Mouse (Mus musculus): Measurements from ENCODE around the gene Ppt1.
"Not testable (repeated sequence)": the region's sequence is repeated elsewhere in the genome, so short reads cannot be mapped to it uniquely, and the experiment has no call there.

Ppt1 gene

GRCm38 (mm10) chr4:122835530-122836402 lies at the start of gene Ppt1:
Gene Ppt1, plus strand, starts transcription at chr4:122836242.
- DNase-seq, result peak; percentile 83

- no peak for DNase-seq
Measured at GRCm38 (mm10) chr4:122789335-122790089, 46.5 kb upstream of the Ppt1 start.

- DNase-seq, result peak; percentile 31
Measured at GRCm38 (mm10) chr4:122808108-122808507, 27.9 kb upstream of the Ppt1 start.

DNA sequence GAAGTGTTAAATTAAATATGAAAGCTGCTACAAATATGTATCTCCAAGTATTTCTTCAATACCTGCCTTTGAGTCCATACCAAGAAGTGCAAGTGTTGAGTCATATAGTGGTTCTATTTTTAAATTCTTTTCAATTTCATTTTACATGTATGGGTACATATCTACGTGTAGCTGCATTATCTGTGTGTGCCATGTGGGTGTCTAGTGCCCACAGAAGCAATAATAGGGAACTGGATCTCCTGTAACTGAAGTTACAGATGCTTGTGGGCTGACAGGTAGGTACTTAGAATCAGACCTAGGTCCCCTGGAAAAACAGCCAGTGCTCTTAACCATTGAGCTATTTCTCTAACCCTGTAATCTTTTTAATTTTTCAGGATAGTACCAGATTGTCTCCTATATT lies 24.9 kb upstream of the Ppt1 start:
- DNase-seq, result no peak

DNA sequence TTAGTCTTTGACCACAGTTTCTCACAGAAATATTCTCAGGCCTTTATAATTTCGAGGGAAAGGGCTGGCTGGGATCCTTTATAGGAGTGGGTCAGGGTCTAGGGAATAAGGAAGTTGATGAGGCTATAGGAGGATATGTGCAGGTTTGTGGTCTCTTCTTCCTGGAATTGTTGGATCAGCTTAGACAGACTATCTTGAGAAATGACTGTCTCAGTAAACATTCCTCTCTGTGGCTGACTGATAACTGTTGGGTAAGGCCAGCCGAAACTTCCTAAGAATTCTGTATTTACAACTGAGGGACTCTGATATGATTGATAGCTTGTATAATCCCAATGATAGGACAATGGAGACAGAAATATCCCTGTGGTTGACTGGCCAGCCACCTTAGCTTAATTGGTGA lies 24.2 kb upstream of the Ppt1 start:
- DNase-seq, result no peak

DNA sequence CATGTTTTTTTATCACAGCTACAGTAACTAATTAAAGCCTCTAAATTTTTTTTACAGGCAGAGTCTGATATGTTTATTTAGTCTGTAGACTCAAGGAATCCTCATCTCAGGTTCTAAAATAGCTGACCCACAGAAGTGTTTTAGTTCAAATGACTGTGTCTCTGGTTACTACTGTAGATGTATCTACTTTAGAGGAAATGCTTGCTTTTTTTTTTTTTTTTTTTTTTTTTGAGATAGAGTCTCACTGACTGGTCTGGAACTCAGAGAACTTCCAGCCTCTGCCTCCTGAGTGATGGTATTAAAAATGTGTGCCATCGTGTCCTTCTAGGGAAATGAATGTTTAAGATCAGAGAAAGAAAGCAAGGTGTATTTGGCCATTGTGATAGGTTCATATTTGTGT lies 19.8 kb upstream of the Ppt1 start:
- DNase-seq, result no peak

- not testable (repeated sequence) for DNase-seq
Measured at GRCm38 (mm10) chr4:122820941-122821340, 15.1 kb upstream of the Ppt1 start.

- DNase-seq, result no peak
Measured at GRCm38 (mm10) chr4:122827651-122828050, 8.4 kb upstream of the Ppt1 start.

DNA sequence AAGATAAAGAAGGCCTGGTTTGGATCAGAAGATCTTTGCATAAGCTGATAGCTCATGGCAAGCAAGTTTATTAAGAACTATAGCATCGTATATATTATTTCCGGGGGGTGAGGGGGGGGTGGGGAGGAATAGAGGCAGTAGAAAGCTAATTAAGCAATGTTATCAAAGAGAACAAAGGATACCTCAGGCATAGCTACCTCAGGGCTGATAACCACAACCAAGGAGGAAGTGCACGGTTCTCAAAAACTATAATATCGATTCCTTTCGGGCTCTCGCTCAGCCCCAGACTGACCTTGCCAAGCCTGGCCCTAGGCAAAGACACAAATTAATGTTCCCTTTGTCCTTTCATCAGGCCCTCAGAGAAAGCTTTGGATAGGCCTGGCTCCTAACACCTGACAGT lies 6.7 kb upstream of the Ppt1 start:
- DNase-seq, result no peak

DNA sequence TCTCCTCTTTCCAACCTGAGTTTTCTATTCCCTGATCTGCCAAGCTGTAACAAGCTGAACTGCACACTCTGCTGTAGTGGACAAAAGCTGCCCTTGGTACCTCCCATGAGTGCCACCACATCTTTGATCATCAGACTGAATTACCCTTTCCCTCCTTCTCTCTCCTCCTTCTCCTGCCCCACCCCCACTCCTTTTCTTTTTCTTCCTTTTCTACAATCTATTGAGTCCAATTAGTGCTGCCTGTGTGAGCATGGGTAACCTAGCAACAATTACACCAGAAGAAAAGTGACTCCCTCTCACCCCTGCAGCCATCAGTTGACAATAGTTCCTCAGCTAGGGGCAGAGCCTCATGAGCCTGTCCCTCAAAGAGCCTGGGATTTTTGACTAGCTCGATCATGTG lies 4.2 kb upstream of the Ppt1 start:
- DNase-seq, result no peak

DNA sequence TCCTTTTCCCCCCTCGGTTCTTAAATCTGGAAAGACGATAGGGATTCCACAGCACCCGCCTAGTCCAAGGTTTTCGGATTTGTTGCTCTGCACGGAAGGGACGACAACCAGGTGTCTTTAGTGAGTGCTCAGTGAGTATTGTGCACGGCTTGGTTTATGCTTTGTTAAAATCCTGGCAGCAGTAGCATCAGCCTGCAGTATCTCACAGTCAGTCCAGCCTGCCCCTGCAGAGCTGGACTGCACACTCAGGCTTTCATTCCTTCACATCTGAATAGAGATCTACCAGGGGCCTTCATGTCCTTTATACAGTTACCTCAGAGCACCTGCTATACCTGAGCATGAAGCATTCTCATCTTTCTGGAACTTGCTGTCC lies 347 bp downstream of the Ppt1 start:
- no peak for DNase-seq

DNA sequence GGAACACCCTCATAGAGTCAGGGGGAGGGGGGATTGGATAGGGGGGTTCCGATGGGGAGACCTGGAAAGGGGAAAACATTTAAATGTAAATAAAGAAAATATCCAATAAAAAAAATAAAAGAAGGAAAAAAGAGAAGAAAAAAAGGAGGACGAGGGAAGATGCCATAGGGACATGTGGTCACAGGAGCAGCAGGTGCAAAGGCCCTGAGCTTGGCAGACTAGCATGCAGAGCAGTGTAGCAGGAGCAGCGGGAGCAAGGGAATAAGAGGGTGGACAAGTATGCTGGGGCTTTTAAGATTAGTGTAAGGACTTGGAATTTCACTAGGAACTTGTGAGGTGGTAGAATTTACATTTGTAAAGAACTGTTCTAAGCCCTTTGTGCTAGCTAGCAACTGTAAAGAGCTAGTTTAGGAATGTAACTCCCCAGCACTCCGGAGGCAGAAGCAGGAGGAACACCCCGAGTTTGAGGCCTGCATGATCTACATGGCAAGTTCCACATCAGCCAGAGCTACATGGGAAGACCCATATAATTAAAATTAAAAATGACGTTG lies 1.2 kb downstream of the Ppt1 start:
- no peak for DNase-seq

DNA sequence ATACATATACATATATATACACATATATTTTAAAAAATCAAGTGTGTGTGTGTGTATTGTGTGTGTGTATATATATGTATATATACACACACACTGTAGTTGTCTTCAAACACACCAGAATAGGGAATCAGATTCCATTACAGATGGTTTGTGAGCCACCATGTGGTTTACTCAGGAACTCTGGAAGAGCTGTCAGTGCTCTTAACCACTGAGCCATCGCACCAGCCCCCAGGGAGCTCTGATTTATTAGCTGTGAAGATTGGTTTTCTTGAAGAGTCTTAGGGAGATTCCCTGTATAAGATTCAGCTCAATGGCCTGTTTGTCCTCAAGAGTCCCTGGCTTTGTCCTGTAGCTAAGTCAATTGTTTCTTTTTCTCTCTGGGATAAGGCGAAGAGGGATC lies 2.0 kb downstream of the Ppt1 start:
- no peak for DNase-seq

DNA sequence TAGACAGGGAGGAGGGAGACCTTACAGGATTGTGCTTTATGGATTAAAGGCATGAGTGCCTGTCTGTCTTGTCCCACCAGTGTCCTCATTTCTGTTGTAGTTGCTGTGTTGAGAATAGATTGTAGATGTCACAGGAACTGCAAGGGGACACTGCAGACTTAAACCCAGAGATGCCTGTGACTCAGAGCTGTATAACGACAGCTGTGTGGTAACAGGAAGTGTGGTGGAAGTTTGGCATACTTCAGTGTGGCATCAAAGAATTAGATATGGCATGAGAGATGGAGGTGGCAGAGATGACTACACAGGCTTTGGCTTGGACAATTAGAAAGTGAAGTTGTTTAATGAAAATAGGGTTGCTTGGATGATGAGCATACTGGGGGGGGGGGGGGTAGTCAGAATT lies 2.4 kb downstream of the Ppt1 start:
- no peak for DNase-seq

- DNase-seq, result no peak
Measured at GRCm38 (mm10) chr4:122848150-122848621, 12.1 kb downstream of the Ppt1 start.

- DNase-seq, result no peak
Measured at GRCm38 (mm10) chr4:122851535-122851934, 15.5 kb downstream of the Ppt1 start.

- no peak for DNase-seq
Measured at GRCm38 (mm10) chr4:122853691-122854090, 17.6 kb downstream of the Ppt1 start.

DNA sequence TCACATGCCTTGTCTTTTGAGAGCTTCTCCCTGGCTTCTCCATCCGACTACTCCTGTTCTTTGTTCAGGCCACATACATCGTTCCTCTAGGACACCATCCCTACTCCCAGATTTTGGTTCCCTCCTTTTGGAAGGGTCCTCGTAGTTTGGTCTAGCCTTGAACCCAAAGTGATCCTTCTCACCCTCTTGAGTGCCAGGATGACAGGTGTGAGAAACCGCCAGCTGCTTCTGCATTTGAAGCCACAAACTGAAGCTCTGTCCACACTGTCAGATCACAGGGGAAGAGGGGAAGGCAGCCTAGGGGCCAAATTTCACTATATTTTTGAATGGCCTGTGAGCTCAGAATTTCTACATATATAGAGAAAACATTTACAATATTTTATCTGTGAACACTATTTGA lies 18.7 kb downstream of the Ppt1 start:
- no peak for DNase-seq

GRCm38 (mm10) chr4:122857909-122858308 lies 21.9 kb downstream of the Ppt1 start:
- DNase-seq, result no peak

DNA sequence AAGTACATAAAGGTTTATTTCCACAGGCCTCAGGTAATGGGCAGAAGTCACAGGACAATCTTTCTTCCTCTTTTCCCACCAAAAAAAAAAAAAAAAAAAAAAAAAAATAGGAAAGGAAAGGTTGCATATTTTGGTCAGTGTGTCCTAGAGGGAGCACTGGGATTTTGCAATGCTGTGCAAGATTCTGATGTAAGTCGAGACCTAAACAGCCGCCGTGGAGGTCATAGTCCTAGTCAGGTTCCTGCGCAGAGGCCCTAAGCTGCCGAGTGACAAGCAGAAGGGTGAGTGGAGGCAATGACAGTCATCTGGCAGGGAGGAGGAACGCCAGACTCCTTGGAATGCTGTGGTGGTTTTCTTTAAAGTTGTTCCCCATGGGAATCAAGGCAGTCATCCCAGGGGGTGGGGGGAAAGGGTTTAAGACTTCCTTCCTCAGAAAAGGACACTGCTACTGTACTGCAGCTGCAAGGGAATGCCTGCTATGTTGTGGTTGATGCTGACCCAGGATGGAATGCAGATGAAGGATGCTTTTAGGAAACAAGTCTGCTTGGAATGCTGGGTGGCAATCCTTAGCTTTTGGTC lies 23.1 kb downstream of the Ppt1 start:
- DNase-seq, result peak; percentile 26

- no peak for DNase-seq
Measured at GRCm38 (mm10) chr4:122861836-122862235, 25.8 kb downstream of the Ppt1 start.

DNA sequence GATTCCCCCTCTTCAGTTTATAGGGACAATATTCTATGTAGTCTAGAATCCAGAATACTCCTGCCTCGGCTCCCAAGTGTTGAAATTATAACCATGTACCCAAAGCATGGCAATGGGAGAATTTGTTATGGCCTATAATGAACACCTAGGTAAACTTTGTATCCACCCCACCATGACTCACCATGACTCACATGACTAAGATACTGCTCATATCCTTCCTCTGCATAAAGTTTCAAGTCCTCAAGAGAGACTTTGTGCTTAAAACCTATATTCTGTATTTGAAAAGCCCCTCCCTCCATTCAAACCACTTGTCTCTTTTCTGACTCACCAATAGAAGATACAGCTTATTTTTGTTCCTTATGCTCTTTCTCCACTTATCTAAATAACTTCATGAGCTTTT lies 32.0 kb downstream of the Ppt1 start:
- DNase-seq, result no peak

- no peak for DNase-seq
Measured at GRCm38 (mm10) chr4:122870027-122870426, 34.0 kb downstream of the Ppt1 start.

DNA sequence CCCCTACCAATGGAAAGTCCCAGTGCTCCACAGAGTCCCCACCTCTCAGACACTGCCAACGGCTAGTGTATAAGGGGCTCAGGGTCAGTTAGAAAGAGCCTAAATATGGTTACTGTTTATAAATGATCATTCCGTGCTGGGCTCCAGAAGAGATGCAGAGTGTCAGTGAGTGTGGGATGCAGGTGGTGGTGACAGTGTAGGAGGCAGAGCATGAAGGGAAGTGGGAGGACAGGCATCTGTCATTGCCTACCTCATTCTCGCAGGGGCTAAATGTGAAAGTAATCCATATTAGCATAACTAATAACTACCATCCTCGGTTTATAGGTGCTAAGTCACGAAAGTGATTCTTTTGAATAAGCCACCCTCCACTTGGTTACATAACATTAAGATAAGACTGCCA lies 34.7 kb downstream of the Ppt1 start:
- DNase-seq, result no peak

All from kidney, adult 11 months (tissue).